Mouse (Mus musculus) hindbrain, embryonic 15.5 days (tissue): ENCODE measurements around the gene Sp140. TPM values are rescaled to one million over a fixed set of nuclear protein-coding genes. Genes with fewer than 3 reads are reported as not detected.
"Not testable (repeated sequence)": the region's sequence is repeated elsewhere in the genome, so short reads cannot be mapped to it uniquely, and the experiment has no call there.

Experiments used
- ATAC-seq: fragments of 200-750 bp; cut with Nextera tagmentation; 2 replicates; pipeline ENCODE4 v1.8.0; 2017; ENCODE audit warnings: low read depth, moderate number of reproducible peaks, moderate TSS enrichment; ENCODE audit not compliant: low FRiP score
- H3K27ac ChIP-seq: fragments of 300-500 bp; sonication (generic); replicated peaks from 2 replicates; pipeline ENCODE4 v1.5.1; 2015; ENCODE audit warnings: mild to moderate bottlenecking, inconsistent platforms
- H3K27me3 ChIP-seq: fragments of 300-500 bp; sonication (generic); 2 replicates; pipeline ENCODE4 v1.6.1; 2015; ENCODE audit warnings: control low read depth, inconsistent platforms
- H3K36me3 ChIP-seq: fragments of 300-500 bp; sonication (generic); 2 replicates; pipeline ENCODE4 v1.6.1; 2015; ENCODE audit warnings: control low read depth, inconsistent platforms
- H3K4me1 ChIP-seq: fragments of 300-500 bp; sonication (generic); replicated peaks from 2 replicates; pipeline ENCODE4 v1.6.1; 2015; ENCODE audit warnings: control low read depth, inconsistent platforms
- H3K4me2 ChIP-seq: fragments of 300-500 bp; sonication (generic); 2 replicates; pipeline ENCODE4 v1.6.1; 2015; ENCODE audit warnings: moderate library complexity, mild to moderate bottlenecking, inconsistent platforms
- H3K4me3 ChIP-seq: fragments of 300-500 bp; sonication (generic); 2 replicates; pipeline ENCODE4 v1.5.1; 2015; ENCODE audit warnings: mild to moderate bottlenecking, inconsistent platforms
- H3K9ac ChIP-seq: fragments of 300-500 bp; sonication (generic); 2 replicates; pipeline ENCODE4 v1.6.1; 2015; ENCODE audit warnings: inconsistent platforms
- H3K9me3 ChIP-seq: fragments of 300-500 bp; sonication (generic); 2 replicates; pipeline ENCODE4 v1.6.1; 2016; ENCODE audit warnings: control low read depth, inconsistent platforms
- WGBS: fragments of 180-500 bp; shearing (Covaris S2); methylation state at CpG from one replicate; pipeline ENCODE4 v1.1.7; 2015; 5-methylcytosine and 5-hydroxymethylcytosine counted together
- polyA plus RNA-seq: library from polyadenylated mRNA; unstranded; fragments of >200 nt; fragmentation: Nextera tagmentation; extraction: Ambion mirVana; gene quantifications from 2 replicates; pipeline ENCODE4 v1.2.1, GENCODE M21; 2015

The Sp140 gene
- polyA plus RNA-seq, 1 experiment from 2014 or later = 0.64 TPM

DNA sequence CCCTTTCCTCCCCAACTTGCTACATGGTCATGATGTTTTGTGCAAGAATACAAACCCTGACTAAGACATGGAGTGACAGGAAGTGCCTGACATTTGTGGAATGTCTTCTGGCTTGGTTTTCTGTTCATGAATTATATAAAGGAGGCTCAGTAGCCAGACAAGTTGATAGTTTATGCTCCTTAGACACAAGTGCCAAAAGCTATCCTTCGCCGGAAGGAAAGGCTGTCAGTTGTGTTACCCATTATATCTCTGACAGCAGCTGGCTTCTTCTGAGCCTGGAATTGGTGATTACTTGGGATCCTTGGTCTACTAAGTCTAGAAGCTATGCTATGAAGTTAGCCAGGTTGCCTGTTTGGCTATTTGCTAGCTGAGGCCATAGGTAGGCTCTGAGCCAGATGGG lies 57.0 kb downstream of the Sp140 start:
- H3K9me3 ChIP-seq, H3K4me2 ChIP-seq, H3K27ac ChIP-seq, H3K27me3 ChIP-seq, H3K4me1 ChIP-seq, ATAC-seq, H3K4me3 ChIP-seq, H3K36me3 ChIP-seq, H3K9ac ChIP-seq: not testable (repeated sequence)
- 96% methylated on average over 2 of the region's 2 CpGs for WGBS

DNA sequence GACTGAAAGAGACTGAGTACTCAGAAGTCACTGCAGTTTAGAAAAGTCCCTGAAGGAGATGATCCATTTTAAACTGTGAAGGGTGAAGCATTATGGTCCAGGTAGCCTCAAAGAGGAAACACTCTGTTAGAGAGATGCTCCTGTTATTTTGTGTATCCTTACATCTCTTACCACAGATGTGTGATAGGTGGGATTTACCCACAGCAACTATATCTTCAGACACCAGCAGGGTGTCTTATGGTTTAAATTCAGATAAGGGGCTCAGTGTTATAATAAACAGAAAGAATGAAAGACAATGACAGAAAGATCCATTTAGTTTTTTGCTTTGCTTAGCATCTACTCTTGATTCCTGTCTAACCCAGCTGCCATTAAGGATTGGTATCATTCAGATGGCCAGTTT lies 64.1 kb downstream of the Sp140 start:
- H3K27me3 ChIP-seq = no peaks in the 10 kb centered on the region
- ATAC-seq = no peak
- no peak overlapping the region for H3K4me3 ChIP-seq
- no peak overlapping the region for H3K4me2 ChIP-seq
- H3K9ac ChIP-seq = no peak overlapping the region
- H3K27ac ChIP-seq = no peak overlapping the region
- no peaks in the 10 kb centered on the region for H3K9me3 ChIP-seq
- H3K36me3 ChIP-seq = no peaks in the 10 kb centered on the region
- H3K4me1 ChIP-seq = no peaks in the 10 kb centered on the region

DNA sequence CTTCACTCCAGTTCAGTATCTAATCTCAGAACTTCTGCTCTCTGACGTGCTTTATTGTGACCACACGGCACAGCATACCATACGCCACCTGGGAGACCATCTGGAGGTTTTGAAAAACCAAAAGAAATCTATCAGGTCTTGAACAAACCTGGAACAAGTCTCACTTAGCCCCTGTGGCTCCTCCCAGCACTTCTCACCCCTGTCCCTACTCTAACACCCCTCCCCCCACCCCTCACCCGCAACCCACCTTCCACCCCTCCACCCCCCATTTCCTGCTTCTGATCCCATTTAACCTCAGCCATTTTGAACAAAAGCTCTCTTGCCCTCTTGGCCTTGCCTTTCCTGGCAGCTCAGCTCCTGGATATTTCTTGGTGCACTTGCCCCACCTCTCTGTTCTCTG lies 80.0 kb downstream of the Sp140 start:
- no peaks in the 10 kb centered on the region for H3K27me3 ChIP-seq
- no peak overlapping the region for H3K27ac ChIP-seq
- ATAC-seq = no peak
- no peak overlapping the region for H3K9ac ChIP-seq
- H3K4me3 ChIP-seq = no peak overlapping the region
- 75% methylated on average over 4 of the region's 4 CpGs for WGBS
- no peaks in the 10 kb centered on the region for H3K36me3 ChIP-seq
- H3K4me1 ChIP-seq = no peaks in the 10 kb centered on the region
- no peak overlapping the region for H3K4me2 ChIP-seq
- H3K9me3 ChIP-seq = no peaks in the 10 kb centered on the region

DNA sequence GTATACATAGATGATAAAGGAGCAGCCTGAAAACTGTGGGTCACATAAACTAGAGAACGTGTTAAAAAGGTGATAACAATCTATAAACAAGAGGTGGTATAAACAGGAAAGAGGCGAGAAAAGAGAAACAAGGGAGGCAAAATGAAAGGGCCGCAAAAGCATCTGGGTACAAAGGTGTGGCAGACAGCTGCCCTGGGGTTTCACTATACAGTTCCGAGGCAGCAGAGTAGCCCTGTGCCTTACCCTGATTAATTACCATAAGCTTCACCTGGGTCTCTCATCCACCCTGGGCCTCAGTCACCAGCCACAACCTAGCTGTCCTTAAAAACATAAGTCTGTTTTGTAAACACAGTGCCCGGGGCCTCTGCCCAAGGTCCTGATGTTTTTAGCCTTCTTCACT lies 86.5 kb downstream of the Sp140 start:
- Histone ChIP-seq H3K27me3 (no peaks in the 10 kb centered on the region), H3K4me1 (no peaks in the 10 kb centered on the region), H3K27ac (no peak overlapping the region), H3K4me2 (no peak overlapping the region), H3K4me3 (no peak overlapping the region), H3K9ac (no peak overlapping the region), H3K9me3 (no peaks in the 10 kb centered on the region), H3K36me3 (no peaks in the 10 kb centered on the region)
- ATAC-seq = no peak
- 76% methylated on average over 5 of the region's 5 CpGs for WGBS

DNA sequence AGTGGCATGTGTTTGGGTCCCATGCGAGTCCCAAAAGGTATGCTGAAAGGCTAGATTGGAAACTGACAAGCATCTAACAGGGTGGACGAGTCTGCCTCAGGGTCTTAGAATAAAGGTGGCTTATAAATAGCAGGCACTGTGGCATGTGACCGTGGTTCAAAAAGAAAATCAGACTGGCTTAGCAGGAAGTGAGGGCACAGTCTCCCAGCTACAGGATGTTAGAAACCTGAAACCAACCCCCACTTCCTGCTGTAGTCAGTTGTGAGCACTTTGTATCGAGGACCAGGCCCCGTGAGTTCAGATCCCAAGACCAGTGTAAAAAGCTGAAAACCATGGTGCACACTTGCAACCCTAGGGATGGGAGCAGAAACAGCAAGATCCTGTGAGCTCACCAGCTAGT lies 87.2 kb downstream of the Sp140 start:
- Histone ChIP-seq H3K27ac (no peak overlapping the region), H3K9ac (no peak overlapping the region), H3K4me3 (no peak overlapping the region), H3K4me2 (no peak overlapping the region), H3K9me3 (no peaks in the 10 kb centered on the region), H3K4me1 (no peaks in the 10 kb centered on the region), H3K36me3 (no peaks in the 10 kb centered on the region), H3K27me3 (no peaks in the 10 kb centered on the region)
- WGBS = 82% methylated on average over 5 of the region's 5 CpGs
- ATAC-seq = no peak

DNA sequence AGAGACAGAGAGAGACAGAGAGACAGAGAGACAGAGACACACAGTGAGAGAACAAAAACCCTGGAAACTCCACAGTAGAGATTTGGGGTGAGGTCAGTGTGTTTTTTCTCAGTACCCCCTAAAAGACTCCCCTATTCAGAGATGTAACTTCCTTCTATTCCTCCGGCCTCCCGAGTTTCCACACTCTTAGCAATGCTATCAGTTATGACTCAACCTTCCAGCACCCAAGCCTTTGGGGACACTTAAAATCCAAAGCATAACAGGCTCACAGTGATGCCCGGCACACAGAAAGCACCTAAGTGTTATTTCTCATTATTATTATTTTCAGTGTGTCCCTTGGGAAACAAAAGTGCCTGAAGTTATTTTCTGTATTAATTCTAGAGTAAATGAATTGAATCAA lies 90.4 kb downstream of the Sp140 start:
- WGBS = 78% methylated on average over 3 of the region's 3 CpGs

DNA sequence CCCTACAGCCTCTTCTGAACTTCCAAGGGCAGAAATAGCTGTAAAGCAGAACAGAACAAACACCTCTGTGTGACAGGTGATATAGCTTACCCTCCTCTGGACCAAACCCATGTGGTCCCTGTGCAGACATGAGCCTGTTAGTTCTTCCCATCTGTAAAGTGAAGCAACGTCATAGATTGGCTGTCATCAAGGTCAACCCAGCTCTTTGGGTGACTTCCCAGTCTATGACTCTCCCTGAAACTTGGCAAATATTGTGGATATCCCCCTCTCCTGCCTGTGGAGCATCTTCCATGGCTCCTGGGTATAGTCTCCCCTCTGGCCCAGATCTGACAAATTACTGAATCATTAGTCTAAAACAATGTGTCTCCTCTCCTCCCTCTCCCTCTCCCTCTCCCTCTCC lies 92.1 kb downstream of the Sp140 start:
- H3K9me3 ChIP-seq = no peaks in the 10 kb centered on the region
- no peak for ATAC-seq
- no peak overlapping the region for H3K4me3 ChIP-seq
- no peaks in the 10 kb centered on the region for H3K4me1 ChIP-seq
- WGBS = 65% methylated on average over 1 of the region's 1 CpGs
- H3K27me3 ChIP-seq = no peaks in the 10 kb centered on the region
- no peak overlapping the region for H3K9ac ChIP-seq
- no peak overlapping the region for H3K27ac ChIP-seq
- H3K36me3 ChIP-seq = no peaks in the 10 kb centered on the region
- no peak overlapping the region for H3K4me2 ChIP-seq

More for the DNA sequence above, 90.4 kb downstream of the Sp140 start:
- Histone ChIP-seq H3K4me3 (no peak overlapping the region), H3K27ac (no peak overlapping the region), H3K4me2 (no peak overlapping the region), H3K9me3 (no peaks in the 10 kb centered on the region), H3K9ac (no peak overlapping the region), H3K4me1 (no peaks in the 10 kb centered on the region), H3K36me3 (no peaks in the 10 kb centered on the region), H3K27me3 (no peaks in the 10 kb centered on the region)
- ATAC-seq = no peak

DNA sequence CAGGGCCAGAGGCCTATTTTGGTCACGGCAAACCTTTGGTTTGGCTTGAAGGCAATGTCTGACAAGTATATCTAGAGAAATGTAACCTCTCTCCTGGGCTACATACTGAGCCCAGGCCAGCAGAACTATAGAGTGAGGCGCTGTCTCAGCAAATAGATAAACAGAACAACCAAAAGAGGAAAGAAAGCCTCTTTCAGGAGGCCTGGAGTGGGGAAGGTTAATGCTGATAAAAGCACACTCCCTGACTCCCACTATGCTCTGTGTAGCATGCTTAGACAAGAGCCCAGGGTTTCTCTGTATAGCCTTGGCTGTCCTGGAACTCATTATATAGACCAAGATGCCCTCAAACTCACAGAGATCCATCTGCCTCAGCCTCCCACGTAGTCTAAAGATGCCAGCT lies 93.1 kb downstream of the Sp140 start:
- no peaks in the 10 kb centered on the region for H3K9me3 ChIP-seq
- H3K27me3 ChIP-seq = no peaks in the 10 kb centered on the region
- H3K27ac ChIP-seq = no peak overlapping the region
- no peak overlapping the region for H3K9ac ChIP-seq
- no peaks in the 10 kb centered on the region for H3K36me3 ChIP-seq
- no peaks in the 10 kb centered on the region for H3K4me1 ChIP-seq
- no peak overlapping the region for H3K4me3 ChIP-seq
- no peak for ATAC-seq
- 81% methylated on average over 3 of the region's 3 CpGs for WGBS
- no peak overlapping the region for H3K4me2 ChIP-seq

Other genes with a start within 250 kb of the Sp140 start
- not detected in 2 replicates for gene G530012D18Rik, start 24.7 kb upstream of the Sp140 start, polyA plus RNA-seq
- 0.53 and 1.1 TPM in 2 replicates for gene Sp110, start 1.6 kb upstream of the Sp140 start, polyA plus RNA-seq
- gene Sp100, start 49.6 kb downstream of the Sp140 start, polyA plus RNA-seq = 0.78 and 1.8 TPM in 2 replicates
- gene A630001G21Rik, start 178.3 kb downstream of the Sp140 start, polyA plus RNA-seq = 0.61 and 0.79 TPM in 2 replicates
- gene Cab39, start 193.1 kb downstream of the Sp140 start, polyA plus RNA-seq = 46.4 and 50.0 TPM in 2 replicates